Mouse (Mus musculus) layer of hippocampus, adult 2 months (tissue): Measurements from ENCODE around the gene Mrps9. TPM values are rescaled to one million over a fixed set of nuclear protein-coding genes. Genes with fewer than 3 reads are reported as not detected.

Experiments
- DNase-seq, 2 experiments: peaks; one replicate each; pipeline ENCODE4 v3.0.0; 2022; ENCODE audit warnings: low spot score in 2 of 2
- H3K27ac ChIP-seq: fragments of 200-600 bp; 2 replicates; pipeline ENCODE4 v1.8.1; 2022
- H3K4me3 ChIP-seq: fragments of 200-600 bp; 2 replicates; pipeline ENCODE4 v1.8.1; 2022; ENCODE audit warnings: mild to moderate bottlenecking
- CTCF ChIP-seq: fragments of 200-600 bp; conservative IDR thresholded peaks from 2 replicates; pipeline ENCODE4 v1.8.1; 2022; ENCODE audit warnings: antibody characterized with exemption, mild to moderate bottlenecking, moderate library complexity
- long read RNA-seq, 2 experiments: library from polyadenylated mRNA; stranded (forward); transcript quantifications; one replicate each; pipeline ENCODE4 v2.0.0; 2021; ENCODE audit warnings: borderline mapping rate in 2 of 2
- total RNA-seq, 2 experiments: library from RNA; stranded (reverse); gene quantifications; 2 replicates each; pipeline ENCODE4 v1.2.3; 2021

Gene Mrps9
- 10 to 100 TPM; 46.5 to 51.4 TPM for total RNA-seq
- long read RNA-seq, experiment 1, transcript Mrps9-201 (11 exons, 1,418 nt), result major isoform, 28 of 38 reads
- long read RNA-seq, experiment 1, partial matches to known transcripts, result 6 of 38 reads
- long read RNA-seq, experiment 1, other reads (novel, unspliced or antisense), result 4 of 38 reads
- long read RNA-seq, experiment 2, transcript Mrps9-201 (11 exons, 1,418 nt), result major isoform, 36 of 43 reads
- long read RNA-seq, experiment 2, partial matches to known transcripts, result 0 of 43 reads
- long read RNA-seq, experiment 2, other reads (novel, unspliced or antisense), result 5 of 43 reads

DNA sequence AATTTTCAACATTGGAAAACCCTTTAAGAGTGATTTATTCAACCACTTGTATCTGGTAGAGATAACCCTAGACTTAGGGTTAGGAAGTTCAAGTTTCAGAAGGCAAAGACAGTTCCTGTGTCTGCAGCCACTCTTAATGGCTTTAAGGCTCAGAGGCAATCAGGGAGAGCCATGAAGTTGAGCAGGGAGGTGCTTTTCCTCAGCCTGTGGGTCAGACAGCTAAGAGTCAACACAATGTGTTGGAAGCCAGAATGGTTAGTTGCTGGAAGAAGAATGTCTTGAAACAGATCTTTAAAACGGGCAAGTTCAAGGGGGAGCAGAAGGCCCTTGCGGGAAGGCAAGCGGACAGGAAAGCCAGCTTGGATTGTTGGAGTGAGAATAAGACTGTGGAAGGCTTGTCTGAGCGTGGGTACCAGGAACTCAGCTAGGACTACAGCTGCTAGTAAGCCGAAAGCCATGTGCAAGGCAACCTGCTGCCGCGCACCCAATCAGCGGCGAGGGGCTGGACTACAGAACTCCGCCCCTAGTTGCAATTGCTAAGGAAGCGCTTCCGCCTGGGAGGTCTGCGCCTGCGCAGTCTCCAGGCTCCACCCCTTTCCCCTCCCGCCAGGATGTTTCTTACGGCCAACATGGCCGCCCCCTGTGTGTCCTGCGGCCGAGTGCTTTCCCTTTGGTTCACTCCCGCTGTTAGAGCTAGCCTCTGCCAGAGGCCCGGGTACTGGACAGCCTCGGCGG is at the start of gene Mrps9:
Mrps9 (plus strand) TSS at position 571 of the 735 bp plus-strand sequence.
- peak within 1 kb of the TSS; percentile 96 for H3K27ac ChIP-seq
- peak within 1 kb of the TSS; percentile 77 for H3K4me3 ChIP-seq
- peak; percentile 23; the same call in 1 of the 2 replicates for TF ChIP-seq CTCF
- DNase-seq, result peak; percentile 98

GRCm38 (mm10) chr1:42813301-42813845 is 37.7 kb upstream of the Mrps9 start:
- Histone ChIP-seq H3K4me3 (no peak overlapping the region), H3K27ac (no peak overlapping the region)
- no peak for DNase-seq
- TF ChIP-seq CTCF, result no peak

DNA sequence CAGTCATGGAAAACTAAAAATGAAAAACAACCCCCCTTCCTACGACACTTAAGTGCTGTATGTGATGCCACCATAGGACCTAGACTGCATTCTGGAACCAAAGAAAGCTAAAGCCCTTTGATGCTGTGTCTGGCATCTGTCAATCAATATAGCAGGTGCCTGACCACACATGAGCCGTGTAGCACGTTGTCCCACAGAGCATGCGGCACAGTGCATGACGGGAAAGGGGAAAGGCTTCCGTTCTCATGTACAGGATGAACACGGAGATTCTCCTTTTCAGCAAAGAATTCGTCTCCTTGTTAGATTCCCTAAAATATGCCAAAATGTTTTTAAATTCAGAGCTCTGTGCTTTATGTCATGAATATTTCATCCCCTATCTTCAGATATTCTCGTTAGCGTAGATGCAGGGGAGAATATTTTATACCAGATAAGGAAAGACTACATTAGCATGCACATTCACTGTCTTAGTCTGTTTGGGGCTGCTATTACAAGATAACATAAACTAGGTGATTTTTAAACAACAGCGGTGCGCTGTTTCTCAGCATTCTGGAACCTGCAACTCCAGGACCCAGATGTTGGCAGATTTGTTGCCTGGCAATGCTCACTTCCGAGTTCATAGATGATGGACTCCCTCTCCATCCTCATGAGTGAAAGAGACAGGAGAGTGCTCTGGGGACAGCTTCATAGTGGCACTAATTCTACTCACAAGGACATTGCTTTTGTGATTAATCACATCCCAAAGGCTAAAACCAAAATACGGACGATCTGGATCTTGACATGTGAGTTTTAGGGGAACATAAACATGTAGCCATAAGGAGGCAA is 36.0 kb upstream of the Mrps9 start:
- TF ChIP-seq CTCF, result no peak
- Histone ChIP-seq H3K27ac (0 out of 2 replicates have a peak overlapping the region, but pooled peaks have one; percentile 18), H3K4me3 (no peak overlapping the region)
- DNase-seq, result no peak

GRCm38 (mm10) chr1:42851398-42851767 is 350 bp downstream of the Mrps9 start:
- TF ChIP-seq CTCF, result no peak
- DNase-seq, result no peak
- Histone ChIP-seq H3K4me3 (peak overlapping the region; percentile 77), H3K27ac (peak overlapping the region; percentile 96)

DNA sequence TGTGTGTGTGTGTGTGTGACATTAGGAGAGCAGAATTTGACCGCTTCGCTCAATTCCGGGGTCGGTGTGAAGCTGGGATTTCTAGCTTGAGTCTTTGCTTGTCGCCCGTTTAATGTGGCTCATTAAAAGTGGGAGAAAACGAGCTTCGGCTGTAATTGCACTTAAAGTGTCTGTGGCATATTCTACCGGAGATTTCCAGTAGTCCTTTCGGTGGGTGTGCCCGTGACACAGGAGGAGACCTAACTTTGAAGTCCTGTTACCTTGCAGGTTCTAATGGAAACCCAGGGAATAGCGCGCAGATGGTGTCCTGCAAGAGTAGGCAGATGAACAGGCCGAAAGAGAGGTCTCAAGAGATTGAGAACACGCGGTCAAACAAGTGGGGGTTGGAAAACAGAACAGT is 777 bp downstream of the Mrps9 start:
- no peak for TF ChIP-seq CTCF
- H3K27ac ChIP-seq, result no peak overlapping the region
- DNase-seq, result no peak
- H3K4me3 ChIP-seq, result peak overlapping the region; percentile 77

DNA sequence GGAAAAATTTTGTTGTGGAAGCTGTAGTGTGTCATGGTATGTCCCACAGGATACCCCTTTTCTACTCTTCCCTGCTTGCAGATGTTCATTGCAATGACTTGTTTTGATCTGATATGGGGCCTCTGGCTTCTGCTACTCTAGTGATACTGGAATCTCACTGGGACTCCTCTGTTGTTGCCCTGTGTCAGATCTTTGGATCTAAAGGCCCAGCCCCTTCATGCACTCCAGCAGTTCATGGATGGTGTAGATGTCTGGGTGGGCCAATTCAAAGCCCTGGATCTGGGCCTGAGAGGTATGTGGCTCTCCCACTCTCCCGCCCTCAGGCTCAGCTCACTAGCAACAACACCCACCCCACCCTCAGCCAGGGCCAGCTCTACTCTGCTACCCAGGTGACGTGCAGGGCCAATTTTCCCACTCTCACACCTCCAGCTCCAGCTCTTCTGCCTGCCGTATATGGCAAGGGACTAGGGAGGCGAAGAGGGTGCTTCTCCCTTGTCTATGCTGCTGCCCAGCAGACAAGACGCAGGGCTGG is 13.8 kb downstream of the Mrps9 start:
- H3K27ac ChIP-seq, result no peak overlapping the region
- DNase-seq, result no peak
- TF ChIP-seq CTCF, result no peak
- H3K4me3 ChIP-seq, result no peak overlapping the region

DNA sequence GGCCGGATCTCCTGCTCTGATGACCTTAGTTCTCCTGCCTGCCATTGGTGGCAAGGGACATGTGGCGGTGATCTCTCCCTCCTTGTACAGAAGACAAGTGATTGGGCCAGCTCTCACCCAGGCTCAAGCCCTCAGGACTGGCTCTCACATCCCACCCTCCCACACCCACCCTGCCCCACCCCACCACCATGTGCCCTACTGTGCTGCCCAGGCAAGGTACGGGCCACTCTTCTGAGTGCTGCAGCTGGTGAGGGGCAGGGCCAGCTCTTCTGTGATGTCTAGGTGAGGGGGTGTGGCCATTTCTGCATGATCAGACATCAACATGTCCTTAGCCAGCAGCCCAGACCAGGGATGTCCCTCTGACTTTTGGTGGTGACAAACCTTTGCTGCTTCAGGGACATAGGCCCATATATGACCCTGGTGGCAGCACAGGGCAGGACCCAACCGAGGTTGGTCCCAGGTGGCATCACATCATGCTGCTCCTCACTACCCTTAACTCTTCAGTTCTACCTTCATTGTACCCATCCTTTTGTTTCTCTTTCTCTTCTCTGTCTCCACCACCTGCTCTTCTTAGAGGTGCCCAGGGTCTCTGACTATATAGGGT is 14.4 kb downstream of the Mrps9 start:
- Histone ChIP-seq H3K4me3 (no peak overlapping the region), H3K27ac (no peak overlapping the region)
- no peak for TF ChIP-seq CTCF
- no peak for DNase-seq

DNA sequence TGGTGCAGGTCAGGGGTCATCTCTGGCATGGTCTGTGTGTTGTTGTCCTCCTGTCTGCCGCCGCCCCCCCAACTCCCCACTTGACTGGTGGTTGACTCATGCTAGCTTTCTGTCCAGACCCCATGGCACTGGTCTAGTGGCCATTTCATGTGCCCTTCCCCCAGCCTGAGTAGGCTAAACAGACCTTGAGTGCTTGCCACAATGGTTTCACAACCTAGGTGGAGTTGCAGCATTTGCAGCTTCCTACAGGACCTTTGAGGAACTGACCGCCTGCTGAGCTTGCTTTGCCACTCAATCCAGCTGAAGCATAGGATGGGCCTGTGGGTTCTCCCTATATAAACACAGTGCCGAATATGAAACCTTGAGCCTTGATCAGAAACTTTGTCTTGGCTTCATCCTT is 15.0 kb downstream of the Mrps9 start:
- H3K27ac ChIP-seq, result no peak overlapping the region
- no peak for DNase-seq

GRCm38 (mm10) chr1:42867188-42867587 is 16.2 kb downstream of the Mrps9 start:
- H3K4me3 ChIP-seq, result no peak overlapping the region
- TF ChIP-seq CTCF, result no peak
- no peak for DNase-seq
- H3K27ac ChIP-seq, result no peak overlapping the region

More for the DNA sequence above, 15.0 kb downstream of the Mrps9 start:
- TF ChIP-seq CTCF, result no peak
- H3K4me3 ChIP-seq, result no peak overlapping the region

GRCm38 (mm10) chr1:42874174-42874573 is 23.1 kb downstream of the Mrps9 start:
- Histone ChIP-seq H3K27ac (no peak overlapping the region), H3K4me3 (no peak overlapping the region)
- DNase-seq, result peak in 1 of 2 experiments; percentile 26
- TF ChIP-seq CTCF, result no peak

GRCm38 (mm10) chr1:42875271-42875670 is 24.2 kb downstream of the Mrps9 start:
- no peak overlapping the region for H3K27ac ChIP-seq
- H3K4me3 ChIP-seq, result no peak overlapping the region
- no peak for DNase-seq
- no peak for TF ChIP-seq CTCF
